Mouse (Mus musculus): ENCODE measurements around the gene Prdx6b. TPM values are rescaled to one million over a fixed set of nuclear protein-coding genes. Genes with fewer than 3 reads are reported as not detected.

The Prdx6b gene
- total RNA-seq (2021) = not detected
- long read RNA-seq, experiment 1 = 0 reads
- long read RNA-seq, experiment 2 = 0 reads

- no peak for TF ChIP-seq CTCF (conservative IDR thresholded peaks at IDR 0.05)
- Histone ChIP-seq H3K4me3 (no peak within 1 kb of the TSS), H3K27ac (no peak within 1 kb of the TSS)
- DNase-seq (ENCODE audit: low spot score in 2 of 2) = no peak
These were observed at the start of gene Prdx6b for GRCm38 (mm10) chr2:80292172-80292571. Prdx6b (plus strand) TSS chr2:80292472.

GRCm38 (mm10) chr2:80247466-80247865, 44.8 kb upstream of the Prdx6b start:
- DNase-seq (ENCODE audit: low spot score in 2 of 2) = no peak
- Histone ChIP-seq H3K4me3 (no peak overlapping the region), H3K27ac (no peak overlapping the region)
- TF ChIP-seq CTCF (conservative IDR thresholded peaks at IDR 0.05) = no peak

- Histone ChIP-seq H3K4me3 (no peak overlapping the region), H3K27ac (no peak overlapping the region)
- no peak for TF ChIP-seq CTCF (conservative IDR thresholded peaks at IDR 0.05)
- DNase-seq (ENCODE audit: low spot score in 2 of 2) = no peak
These were observed 44.4 kb upstream of the Prdx6b start for GRCm38 (mm10) chr2:80247868-80248267.

GRCm38 (mm10) chr2:80259888-80260672, 32.2 kb upstream of the Prdx6b start:
- no peak overlapping the region for H3K4me3 ChIP-seq
- no peak for DNase-seq (ENCODE audit: low spot score in 2 of 2)
- H3K27ac ChIP-seq = no peak overlapping the region
- no peak for TF ChIP-seq CTCF (conservative IDR thresholded peaks at IDR 0.05)

GRCm38 (mm10) chr2:80266894-80267293, 25.4 kb upstream of the Prdx6b start:
- TF ChIP-seq CTCF (conservative IDR thresholded peaks at IDR 0.05) = peak; percentile 94
- Histone ChIP-seq H3K27ac (0 out of 2 replicates have a peak overlapping the region, but pooled peaks have one; percentile 32), H3K4me3 (peak overlapping the region; percentile 15; the same call in 1 of the 2 replicates)
- DNase-seq (ENCODE audit: low spot score in 2 of 2) = peak; percentile 71 to 80

- no peak overlapping the region for H3K4me3 ChIP-seq
- DNase-seq (ENCODE audit: low spot score in 2 of 2) = peak; percentile 22 to 32
- no peak overlapping the region for H3K27ac ChIP-seq
- TF ChIP-seq CTCF (conservative IDR thresholded peaks at IDR 0.05) = peak; percentile 90
These were observed 24.2 kb upstream of the Prdx6b start for GRCm38 (mm10) chr2:80268053-80268452.

GRCm38 (mm10) chr2:80271431-80271830, 20.8 kb upstream of the Prdx6b start:
- DNase-seq (ENCODE audit: low spot score in 2 of 2) = no peak
- Histone ChIP-seq H3K27ac (no peak overlapping the region), H3K4me3 (no peak overlapping the region)
- TF ChIP-seq CTCF (conservative IDR thresholded peaks at IDR 0.05) = no peak

GRCm38 (mm10) chr2:80273038-80273437, 19.2 kb upstream of the Prdx6b start:
- TF ChIP-seq CTCF (conservative IDR thresholded peaks at IDR 0.05) = no peak
- DNase-seq (ENCODE audit: low spot score in 2 of 2) = no peak
- no peak overlapping the region for H3K4me3 ChIP-seq
- no peak overlapping the region for H3K27ac ChIP-seq

GRCm38 (mm10) chr2:80273763-80274162, 18.5 kb upstream of the Prdx6b start:
- no peak overlapping the region for H3K27ac ChIP-seq
- TF ChIP-seq CTCF (conservative IDR thresholded peaks at IDR 0.05) = no peak
- DNase-seq (ENCODE audit: low spot score in 2 of 2) = no peak
- no peak overlapping the region for H3K4me3 ChIP-seq

GRCm38 (mm10) chr2:80275136-80275535, 17.1 kb upstream of the Prdx6b start:
- peak; percentile 79 for TF ChIP-seq CTCF (conservative IDR thresholded peaks at IDR 0.05)
- Histone ChIP-seq H3K27ac (no peak overlapping the region), H3K4me3 (no peak overlapping the region)
- peak; percentile 22 to 56 for DNase-seq (ENCODE audit: low spot score in 2 of 2)

- Histone ChIP-seq H3K4me3 (no peak overlapping the region), H3K27ac (no peak overlapping the region)
- DNase-seq (ENCODE audit: low spot score in 2 of 2) = no peak
- no peak for TF ChIP-seq CTCF (conservative IDR thresholded peaks at IDR 0.05)
These were observed 10.1 kb upstream of the Prdx6b start for GRCm38 (mm10) chr2:80282214-80282613.

GRCm38 (mm10) chr2:80286397-80286796, 5.9 kb upstream of the Prdx6b start:
- H3K27ac ChIP-seq = no peak overlapping the region
- H3K4me3 ChIP-seq = no peak overlapping the region
- no peak for TF ChIP-seq CTCF (conservative IDR thresholded peaks at IDR 0.05)
- no peak for DNase-seq (ENCODE audit: low spot score in 2 of 2)

GRCm38 (mm10) chr2:80298334-80298733, 6.1 kb downstream of the Prdx6b start:
- Histone ChIP-seq H3K27ac (no peak overlapping the region), H3K4me3 (no peak overlapping the region)
- TF ChIP-seq CTCF (conservative IDR thresholded peaks at IDR 0.05) = no peak
- no peak for DNase-seq (ENCODE audit: low spot score in 2 of 2)

- TF ChIP-seq CTCF (conservative IDR thresholded peaks at IDR 0.05) = no peak
These were observed 8.5 kb downstream of the Prdx6b start for GRCm38 (mm10) chr2:80300806-80301205.

More at GRCm38 (mm10) chr2:80300806-80301205, 8.5 kb downstream of the Prdx6b start:
- no peak overlapping the region for H3K4me3 ChIP-seq
- no peak overlapping the region for H3K27ac ChIP-seq
- no peak for DNase-seq (ENCODE audit: low spot score in 2 of 2)
